Mouse (Mus musculus): Measurements from ENCODE around the gene Asgr1.

GRCm38 (mm10) chr11:70063053-70063452, 9.2 kb downstream of the Asgr1 start:
- no peak for TF ChIP-seq CTCF (IDR thresholded peaks at IDR 0.05; ENCODE audit: low read depth, low read length)
- TF ChIP-seq GATA1 (IDR thresholded peaks at IDR 0.05; ENCODE audit: borderline replicate concordance, low read length), result no peak
- TF ChIP-seq TAL1 (conservative IDR thresholded peaks at IDR 0.05; ENCODE audit: low read depth, low read length), result no peak
- no peak for TF ChIP-seq GATA2 (IDR thresholded peaks at IDR 0.05; ENCODE audit: borderline replicate concordance, low read depth, low read length)
- no peak for TF ChIP-seq POLR2AphosphoS5 (IDR thresholded peaks at IDR 0.05; ENCODE audit: insufficient replicate concordance, low read depth, low read length)
